Mouse (Mus musculus) hindbrain, embryonic 11.5 days (tissue): ENCODE measurements at regions not wholly inside any gene's neighbourhood (a gene's known extent, or its start where the extent isn't known, plus 50 kb on each side); places are given as distances from the start of the nearest gene placed in this dataset.
"Not testable (repeated sequence)": the region's sequence is repeated elsewhere in the genome, so short reads cannot be mapped to it uniquely, and the experiment has no call there.

Source experiments
- ATAC-seq: fragments of 200-750 bp; cut with Nextera tagmentation; 2 replicates; pipeline ENCODE4 v1.8.0; 2017; ENCODE audit warnings: mild to moderate bottlenecking, moderate TSS enrichment, moderate library complexity; ENCODE audit not compliant: low FRiP score
- DNase-seq: peaks from one replicate; pipeline ENCODE4 v3.0.0-alpha.2; 2015; ENCODE audit warnings: low spot score
- H3K27ac ChIP-seq: fragments of 300-500 bp; sonication (generic); 2 replicates; pipeline ENCODE4 v1.5.1; 2014; ENCODE audit warnings: mild to moderate bottlenecking, low read depth, low read length
- H3K27me3 ChIP-seq: fragments of 300-500 bp; sonication (generic); 2 replicates; pipeline ENCODE4 v1.6.1; 2014; ENCODE audit warnings: mild to moderate bottlenecking, low read length, moderate library complexity, mixed read lengths; ENCODE audit not compliant: control insufficient read depth, insufficient read depth
- H3K36me3 ChIP-seq: fragments of 300-500 bp; sonication (generic); 2 replicates; pipeline ENCODE4 v1.6.1; 2014; ENCODE audit warnings: mild to moderate bottlenecking, low read length, moderate library complexity, mixed read lengths; ENCODE audit not compliant: control insufficient read depth, insufficient read depth
- H3K4me1 ChIP-seq: fragments of 300-500 bp; sonication (generic); replicated peaks from 2 replicates; pipeline ENCODE4 v1.6.1; 2014; ENCODE audit warnings: low read length, mixed read lengths; ENCODE audit not compliant: control insufficient read depth, insufficient read depth
- H3K4me2 ChIP-seq: fragments of 300-500 bp; sonication (generic); replicated peaks from 2 replicates; pipeline ENCODE4 v1.6.1; 2014; ENCODE audit warnings: mild to moderate bottlenecking, low read depth, low read length
- H3K4me3 ChIP-seq: fragments of 300-500 bp; sonication (generic); 2 replicates; pipeline ENCODE4 v1.5.1; 2014; ENCODE audit warnings: low read depth, low read length
- H3K9ac ChIP-seq: fragments of 300-500 bp; sonication (generic); 2 replicates; pipeline ENCODE4 v1.6.1; 2014; ENCODE audit warnings: low read depth, low read length
- H3K9me3 ChIP-seq: fragments of 300-500 bp; sonication (generic); 2 replicates; pipeline ENCODE4 v1.6.1; 2016; ENCODE audit warnings: low read length; ENCODE audit not compliant: control insufficient read depth
- WGBS: fragments of 180-500 bp; shearing (Covaris S2); extraction: QIAGEN DNeasy Blood & Tissue Kit; methylation state at CpG from one replicate; pipeline ENCODE4 v1.1.7; 2014; 5-methylcytosine and 5-hydroxymethylcytosine counted together

DNA sequence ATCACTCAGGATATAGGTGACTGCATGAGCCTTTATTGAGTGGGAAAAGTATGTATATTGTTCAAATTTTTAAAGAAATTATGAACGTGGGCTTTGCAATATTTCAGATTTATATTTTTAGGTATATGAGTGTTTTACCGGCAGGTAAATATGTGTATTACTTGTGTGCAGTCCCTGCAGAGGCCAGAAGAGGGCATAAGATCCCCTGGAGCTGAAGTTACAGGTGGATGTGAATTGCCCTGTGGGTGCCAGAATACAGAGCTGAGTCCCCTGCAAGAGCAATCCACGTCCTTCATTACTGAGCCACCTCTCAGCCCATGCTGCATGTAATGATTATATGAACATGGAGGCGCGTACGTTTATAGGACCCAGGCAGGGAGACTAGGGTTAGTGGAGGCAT, 174.8 kb downstream of the Katnal1 start:
- no peaks in the 10 kb centered on the region for H3K27me3 ChIP-seq
- no peak overlapping the region for H3K27ac ChIP-seq
- H3K9me3 ChIP-seq = no peaks in the 10 kb centered on the region
- H3K4me3 ChIP-seq = no peak overlapping the region
- no peaks in the 10 kb centered on the region for H3K36me3 ChIP-seq
- ATAC-seq = no peak
- no peak for DNase-seq
- WGBS = 95% methylated on average over 6 of the region's 6 CpGs
- H3K4me1 ChIP-seq = no peaks in the 10 kb centered on the region
- H3K4me2 ChIP-seq = no peak overlapping the region
- no peak overlapping the region for H3K9ac ChIP-seq

DNA sequence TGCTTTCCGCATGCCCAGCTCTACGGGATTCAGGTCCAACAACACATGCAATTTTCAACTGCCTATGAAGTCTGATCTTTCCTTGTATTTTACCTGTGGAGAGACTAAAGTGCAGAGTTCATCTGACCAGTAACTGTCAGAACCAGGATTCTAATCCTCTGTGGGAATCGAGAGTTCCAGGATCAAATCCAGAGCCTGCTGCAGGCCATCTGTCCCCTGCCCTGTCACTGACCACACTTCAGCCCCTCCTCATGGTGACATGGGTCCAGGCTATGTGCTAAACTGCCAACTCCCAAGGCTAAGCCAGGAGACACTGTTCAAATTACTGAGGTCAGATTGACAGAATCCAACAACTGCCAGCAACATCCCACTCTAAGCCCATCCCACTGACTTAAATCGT, 175.7 kb downstream of the Katnal1 start:
- no peak for DNase-seq
- Histone ChIP-seq H3K4me1 (no peaks in the 10 kb centered on the region), H3K4me2 (no peak overlapping the region), H3K36me3 (no peaks in the 10 kb centered on the region), H3K9me3 (no peaks in the 10 kb centered on the region), H3K27ac (no peak overlapping the region), H3K4me3 (no peak overlapping the region), H3K27me3 (no peaks in the 10 kb centered on the region), H3K9ac (no peak overlapping the region)
- ATAC-seq = no peak
- 84% methylated on average over 4 of the region's 4 CpGs for WGBS

DNA sequence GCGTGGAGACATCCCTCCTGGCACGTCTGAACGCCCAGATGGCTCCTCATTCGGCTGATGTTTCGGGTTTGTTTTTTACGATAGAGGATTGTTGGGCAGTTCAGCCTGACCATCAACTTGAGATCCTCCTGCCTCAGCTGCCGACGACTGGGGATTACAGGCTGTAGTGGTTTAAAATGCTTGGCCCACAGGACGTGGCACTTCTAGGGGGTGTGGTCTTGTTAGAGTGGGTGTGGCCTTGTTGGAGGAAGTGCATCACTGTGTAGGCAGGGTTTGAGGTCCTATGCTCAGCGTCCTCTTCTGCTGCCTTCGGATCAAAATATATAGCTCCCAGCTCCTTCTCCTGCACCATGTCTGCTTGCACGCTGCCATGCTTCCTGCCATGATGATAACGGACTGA, 177.1 kb downstream of the Katnal1 start:
- Histone ChIP-seq H3K9me3 (no peaks in the 10 kb centered on the region), H3K36me3 (no peaks in the 10 kb centered on the region), H3K4me2 (no peak overlapping the region), H3K4me3 (no peak overlapping the region), H3K4me1 (no peaks in the 10 kb centered on the region), H3K27ac (no peak overlapping the region), H3K27me3 (no peaks in the 10 kb centered on the region), H3K9ac (no peak overlapping the region)
- DNase-seq (no peak), ATAC-seq (no peak)
- 93% methylated on average over 13 of the region's 13 CpGs for WGBS

DNA sequence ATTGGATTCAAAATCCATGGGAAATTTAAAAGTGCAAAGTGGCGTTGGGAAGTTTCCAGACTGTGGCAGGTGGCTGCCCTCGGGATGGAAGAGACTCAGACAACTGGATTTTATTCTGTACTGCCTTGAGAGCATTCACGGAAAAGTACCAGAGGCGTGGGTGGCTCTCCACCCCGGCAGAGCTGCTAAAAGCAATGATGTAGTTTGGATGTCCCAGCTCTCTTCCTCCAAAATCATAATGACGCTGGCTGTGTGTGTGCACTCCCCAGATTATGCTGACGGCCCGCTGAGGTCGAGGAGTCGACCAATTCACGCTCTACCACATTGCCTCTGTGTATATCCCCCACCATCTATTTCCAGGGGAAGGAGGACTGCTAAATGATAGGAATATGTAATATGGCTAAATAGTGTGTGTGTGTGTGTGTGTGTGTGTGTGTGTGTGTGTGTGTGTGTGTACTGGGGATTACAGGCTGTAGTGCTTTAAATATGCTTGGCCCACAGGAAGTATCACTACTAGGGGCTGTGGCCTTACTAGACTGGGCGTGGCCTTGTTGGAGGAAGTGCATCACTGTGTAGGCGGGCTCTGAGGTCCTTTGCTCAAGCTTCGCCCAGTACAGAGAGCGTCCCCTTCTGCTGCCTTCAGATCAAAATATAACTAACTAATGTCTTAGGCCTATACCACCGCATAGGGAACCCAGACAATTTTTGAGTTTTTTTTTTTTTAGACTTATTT, 179.0 kb downstream of the Katnal1 start:
- no peak for DNase-seq
- H3K4me3 ChIP-seq = no peak overlapping the region
- H3K27me3 ChIP-seq = no peaks in the 10 kb centered on the region
- WGBS = 92% methylated on average over 16 of the region's 16 CpGs
- H3K4me1 ChIP-seq = no peaks in the 10 kb centered on the region
- H3K4me2 ChIP-seq = no peak overlapping the region
- no peak for ATAC-seq
- no peaks in the 10 kb centered on the region for H3K9me3 ChIP-seq
- H3K27ac ChIP-seq = no peak overlapping the region
- no peaks in the 10 kb centered on the region for H3K36me3 ChIP-seq
- no peak overlapping the region for H3K9ac ChIP-seq

DNA sequence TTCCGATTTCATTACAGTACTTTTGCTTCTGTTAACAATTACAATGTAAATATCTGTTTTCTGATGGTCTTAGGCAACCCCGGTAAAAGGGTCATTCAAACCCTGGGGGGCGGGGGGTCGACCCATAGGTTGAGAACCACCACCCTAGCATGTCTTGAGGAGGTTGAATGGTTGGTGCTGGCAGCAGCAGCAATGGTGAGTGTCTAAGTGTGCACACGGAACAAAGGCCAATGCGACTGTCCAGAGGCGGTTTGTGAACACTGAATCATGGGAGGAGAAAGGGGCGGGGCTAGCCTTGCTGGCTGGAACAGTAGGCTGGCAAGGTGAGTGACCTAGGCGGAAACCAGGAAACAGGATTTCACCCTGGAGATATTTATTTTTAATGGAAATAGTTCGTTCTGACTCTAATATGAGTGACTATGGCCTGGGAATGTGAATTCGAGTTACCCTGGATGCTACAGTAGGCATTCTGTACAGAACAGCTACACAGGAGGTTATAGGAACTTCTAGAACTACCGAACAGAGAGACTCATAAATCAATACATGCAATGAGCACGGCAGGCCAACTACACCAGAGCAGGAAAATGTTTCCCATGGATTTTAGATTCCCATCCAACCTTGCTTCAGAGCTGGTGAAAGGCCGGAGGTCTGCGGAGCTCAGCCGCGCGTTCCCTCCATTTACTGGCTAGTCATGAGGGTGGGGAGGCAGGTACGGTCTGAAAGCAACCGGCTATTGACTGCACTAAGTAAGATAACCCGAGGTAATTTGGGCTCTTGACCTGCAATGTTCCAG, 181.0 kb downstream of the Katnal1 start:
- DNase-seq = no peak
- Histone ChIP-seq H3K9me3 (no peaks in the 10 kb centered on the region), H3K4me1 (no peaks in the 10 kb centered on the region), H3K4me2 (no peak overlapping the region), H3K4me3 (no peak overlapping the region), H3K9ac (no peak overlapping the region), H3K27ac (no peak overlapping the region), H3K36me3 (no peaks in the 10 kb centered on the region), H3K27me3 (no peaks in the 10 kb centered on the region)
- WGBS = 90% methylated on average over 21 of the region's 21 CpGs
- ATAC-seq = no peak

DNA sequence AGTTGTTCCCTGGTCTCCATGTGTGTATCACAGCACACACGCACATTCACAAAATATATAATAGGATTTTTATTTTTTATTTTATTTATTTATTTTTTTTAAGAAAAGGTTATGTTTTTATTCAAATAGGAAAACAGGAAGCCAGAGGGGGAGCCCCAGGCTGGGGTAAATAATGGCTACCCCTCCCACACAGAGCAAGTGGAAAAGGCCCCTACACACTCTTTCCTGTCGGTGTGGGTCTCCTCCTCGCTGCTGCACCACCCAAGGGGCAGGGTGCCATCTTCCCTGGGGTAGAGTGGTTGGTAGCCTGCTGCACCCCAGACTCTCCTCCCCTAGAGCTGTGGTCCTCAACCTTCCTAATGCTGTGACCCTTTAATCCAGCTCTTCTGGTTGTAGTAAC, 181.6 kb downstream of the Katnal1 start:
- 96% methylated on average over 3 of the region's 3 CpGs for WGBS
- no peak overlapping the region for H3K9ac ChIP-seq
- ATAC-seq (no peak), DNase-seq (no peak)
- H3K27ac ChIP-seq = no peak overlapping the region
- H3K4me3 ChIP-seq = no peak overlapping the region
- H3K27me3 ChIP-seq = no peaks in the 10 kb centered on the region
- no peaks in the 10 kb centered on the region for H3K4me1 ChIP-seq
- no peaks in the 10 kb centered on the region for H3K9me3 ChIP-seq
- no peak overlapping the region for H3K4me2 ChIP-seq
- no peaks in the 10 kb centered on the region for H3K36me3 ChIP-seq

DNA sequence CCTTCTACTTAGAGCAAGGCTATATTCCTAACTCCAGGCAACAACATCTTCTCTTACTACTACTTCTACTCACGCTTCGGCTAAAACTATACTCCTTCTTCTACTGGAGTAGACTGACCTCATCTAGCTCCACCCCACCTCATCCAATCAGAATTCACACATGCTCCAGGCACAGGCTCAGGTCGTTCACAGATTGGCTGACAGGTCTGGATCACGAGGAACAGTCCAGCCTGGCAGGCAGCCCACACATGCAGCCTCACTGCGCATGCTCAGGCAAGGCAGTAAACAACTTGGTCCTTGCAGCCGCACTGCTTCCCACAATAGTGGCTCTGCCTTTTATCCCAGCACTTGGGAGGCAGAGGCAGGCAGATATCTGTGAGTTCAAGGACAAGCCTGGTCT, 182.4 kb downstream of the Katnal1 start:
- WGBS = 71% methylated on average over 6 of the region's 6 CpGs
- H3K4me3 ChIP-seq, H3K9ac ChIP-seq, H3K4me1 ChIP-seq, H3K36me3 ChIP-seq, DNase-seq, H3K27ac ChIP-seq, H3K4me2 ChIP-seq, ATAC-seq, H3K9me3 ChIP-seq, H3K27me3 ChIP-seq: not testable (repeated sequence)

DNA sequence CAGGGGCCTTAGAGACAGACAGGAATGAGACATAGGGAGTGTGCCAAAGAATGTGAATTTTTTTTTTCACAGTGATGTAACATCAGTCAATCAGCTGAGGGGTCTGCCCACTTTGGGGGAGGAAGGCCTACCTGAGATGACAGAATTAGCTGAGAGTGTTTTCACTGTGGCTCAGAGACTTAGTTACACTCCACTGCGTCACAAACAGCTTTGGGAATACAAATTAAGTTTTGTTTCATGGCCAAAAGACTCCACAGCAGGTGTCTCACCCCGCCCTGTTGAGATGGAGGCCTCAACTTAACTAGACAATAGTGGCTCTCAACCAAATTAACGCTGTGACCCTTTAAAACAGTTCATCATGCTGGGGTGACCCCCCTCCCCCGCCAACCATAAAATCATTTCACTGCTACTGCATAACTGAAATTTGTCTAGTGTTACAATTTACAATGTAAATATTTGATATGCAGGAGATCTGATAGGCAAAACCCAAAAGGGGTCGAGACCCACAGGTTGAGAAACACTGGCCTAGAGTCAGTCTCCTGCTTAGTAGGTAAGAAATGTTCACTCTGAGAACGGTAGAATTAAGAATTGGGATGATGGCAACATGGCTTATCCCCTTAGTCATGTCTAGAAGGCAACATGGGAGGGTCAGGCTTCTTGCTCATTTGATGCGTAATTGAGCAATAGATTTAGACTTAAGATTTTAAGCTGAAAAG, 184.3 kb downstream of the Katnal1 start:
- no peak overlapping the region for H3K4me2 ChIP-seq
- no peak overlapping the region for H3K4me3 ChIP-seq
- no peak for ATAC-seq
- no peak overlapping the region for H3K9ac ChIP-seq
- no peaks in the 10 kb centered on the region for H3K27me3 ChIP-seq
- H3K4me1 ChIP-seq = no peaks in the 10 kb centered on the region
- no peaks in the 10 kb centered on the region for H3K9me3 ChIP-seq
- 81% methylated on average over 7 of the region's 7 CpGs for WGBS
- no peak for DNase-seq
- no peaks in the 10 kb centered on the region for H3K36me3 ChIP-seq
- H3K27ac ChIP-seq = no peak overlapping the region
